Mouse (Mus musculus): ENCODE data around the gene Gm3047. TPM values are rescaled to one million over a fixed set of nuclear protein-coding genes. Genes with fewer than 3 reads are reported as not detected.
"Not testable (repeated sequence)": the region's sequence is repeated elsewhere in the genome, so short reads cannot be mapped to it uniquely, and the experiment has no call there.

Gm3047 gene
- total RNA-seq (2021) (not detected), polyA plus RNA-seq (2012; rRNA removed) (not detected in 2 replicates)
- long read RNA-seq, result 0 reads

GRCm38 (mm10) chr14:4555105-4555504 is at the start of gene Gm3047:
Gm3047 (plus strand) TSS chr14:4555405.
- WGBS, result no CpG with 5 or more reads among the region's 2 CpGs
- H3K4me3 ChIP-seq; DNase-seq; H3K27ac ChIP-seq; H3K27me3 ChIP-seq (ENCODE audit: control insufficient read depth, insufficient read depth, low read length); H3K9ac ChIP-seq (ENCODE audit: low read depth, low read length); H3K4me1 ChIP-seq (ENCODE audit: control insufficient read depth, insufficient read depth, low read length); H3K36me3 ChIP-seq (ENCODE audit: control insufficient read depth, insufficient read depth, low read length); intact Hi-C loops (cut with DNase I); H3K79me2 ChIP-seq (replicated peaks; ENCODE audit: control insufficient read depth, insufficient read depth, low read length): not testable (repeated sequence)

Other genes starting within 250 kb of the Gm3047 start
- not detected for gene Gm3149, start 238.1 kb upstream of the Gm3047 start, total RNA-seq (2021)
- gene Gm3149, start 238.1 kb upstream of the Gm3047 start, polyA plus RNA-seq (2012; rRNA removed), result not detected in 2 replicates
- gene 2610042L04Rik, start 220.6 kb upstream of the Gm3047 start, total RNA-seq (2021), result under 1 TPM in 1 of 2 experiments, not detected in 1; 0.16 TPM
- gene 2610042L04Rik, start 220.6 kb upstream of the Gm3047 start, polyA plus RNA-seq (2012; rRNA removed), result not detected in 2 replicates
- gene Gm3159, start 157.9 kb upstream of the Gm3047 start, total RNA-seq (2021), result not detected
- gene Gm3159, start 157.9 kb upstream of the Gm3047 start, polyA plus RNA-seq (2012; rRNA removed), result not detected in 2 replicates
- under 1 TPM in 1 of 2 experiments, not detected in 1; 0.29 TPM for gene Gm3164, start 140.0 kb upstream of the Gm3047 start, total RNA-seq (2021)
- 0.21 and 0.38 TPM in 2 replicates for gene Gm3164, start 140.0 kb upstream of the Gm3047 start, polyA plus RNA-seq (2012; rRNA removed)
- 1 to 10 TPM in 1 of 2 experiments, not detected in 1; 1.2 TPM for gene Gm3173, start 124.4 kb upstream of the Gm3047 start, total RNA-seq (2021)
- gene Gm3173, start 124.4 kb upstream of the Gm3047 start, polyA plus RNA-seq (2012; rRNA removed), result 0.76 TPM in 1 of 2 replicates, not detected in the other
- not detected for gene Gm3182, start 73.7 kb upstream of the Gm3047 start, total RNA-seq (2021)
- not detected in 2 replicates for gene Gm3182, start 73.7 kb upstream of the Gm3047 start, polyA plus RNA-seq (2012; rRNA removed)
- gene Gm8159, start 76.9 kb downstream of the Gm3047 start, total RNA-seq (2021), result not detected
- not detected in 2 replicates for gene Gm8159, start 76.9 kb downstream of the Gm3047 start, polyA plus RNA-seq (2012; rRNA removed)
- gene Gm3239, start 108.8 kb downstream of the Gm3047 start, total RNA-seq (2021), result not detected
- gene Gm3239, start 108.8 kb downstream of the Gm3047 start, polyA plus RNA-seq (2012; rRNA removed), result 0.06 TPM in 1 of 2 replicates, not detected in the other
- gene Gm7876, start 153.8 kb downstream of the Gm3047 start, total RNA-seq (2021), result not detected
- not detected in 2 replicates for gene Gm7876, start 153.8 kb downstream of the Gm3047 start, polyA plus RNA-seq (2012; rRNA removed)
- not detected for gene Gm3252, start 171.4 kb downstream of the Gm3047 start, total RNA-seq (2021)
- gene Gm3252, start 171.4 kb downstream of the Gm3047 start, polyA plus RNA-seq (2012; rRNA removed), result 0.16 and 0.67 TPM in 2 replicates
- not detected for gene Gm9602, start 220.9 kb downstream of the Gm3047 start, total RNA-seq (2021)
- gene Gm9602, start 220.9 kb downstream of the Gm3047 start, polyA plus RNA-seq (2012; rRNA removed), result 0.08 TPM in 1 of 2 replicates, not detected in the other